Mouse (Mus musculus): ENCODE measurements at regions not wholly inside any gene's neighbourhood (a gene's known extent, or its start where the extent isn't known, plus 50 kb on each side); places are given as distances from the start of the nearest gene placed in this dataset.
"Not testable (repeated sequence)": the region's sequence is repeated elsewhere in the genome, so short reads cannot be mapped to it uniquely, and the experiment has no call there.

GRCm38 (mm10) chr5:148706323-148707120 is 153.9 kb upstream of the Ubl3 start:
- DNase-seq (ENCODE audit: low read depth, low spot score), result no peak

DNA sequence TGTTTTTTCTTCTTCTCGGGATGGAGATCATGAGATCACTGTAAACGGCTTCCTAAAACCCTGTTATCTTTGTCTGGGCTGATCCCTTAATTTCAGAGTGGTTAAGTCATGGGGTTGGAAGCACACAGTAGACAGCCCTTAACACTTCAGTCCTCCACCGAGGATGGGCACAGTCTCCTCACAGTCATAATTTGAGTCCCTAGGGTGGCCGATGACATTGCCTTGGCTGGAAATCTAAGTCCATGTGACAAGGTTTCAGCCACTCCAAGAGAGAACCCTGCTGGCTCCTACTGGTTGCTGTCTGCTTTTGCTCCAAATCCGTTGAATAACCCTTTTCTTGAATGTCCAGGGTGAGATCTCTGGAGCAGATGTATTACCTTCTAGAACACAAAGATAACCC is 152.2 kb upstream of the Ubl3 start:
- DNase-seq (ENCODE audit: low read depth, low spot score), result no peak

GRCm38 (mm10) chr5:148701859-148702258 is 149.3 kb upstream of the Ubl3 start:
- DNase-seq (ENCODE audit: low read depth, low spot score), result no peak

GRCm38 (mm10) chr5:148701001-148701400 is 148.4 kb upstream of the Ubl3 start:
- no peak for DNase-seq (ENCODE audit: low read depth, low spot score)

GRCm38 (mm10) chr5:148700240-148700639 is 147.7 kb upstream of the Ubl3 start:
- DNase-seq (ENCODE audit: low read depth, low spot score), result no peak

GRCm38 (mm10) chr5:148697631-148698368 is 145.2 kb upstream of the Ubl3 start:
- DNase-seq (ENCODE audit: low read depth, low spot score), result no peak

GRCm38 (mm10) chr5:148694352-148694751 is 141.8 kb upstream of the Ubl3 start:
- no peak for DNase-seq (ENCODE audit: low read depth, low spot score)

GRCm38 (mm10) chr5:148691486-148691885 is 138.9 kb upstream of the Ubl3 start:
- DNase-seq (ENCODE audit: low read depth, low spot score), result no peak

GRCm38 (mm10) chr5:148690823-148691197 is 138.2 kb upstream of the Ubl3 start:
- DNase-seq (ENCODE audit: low read depth, low spot score), result peak; percentile 26

DNA sequence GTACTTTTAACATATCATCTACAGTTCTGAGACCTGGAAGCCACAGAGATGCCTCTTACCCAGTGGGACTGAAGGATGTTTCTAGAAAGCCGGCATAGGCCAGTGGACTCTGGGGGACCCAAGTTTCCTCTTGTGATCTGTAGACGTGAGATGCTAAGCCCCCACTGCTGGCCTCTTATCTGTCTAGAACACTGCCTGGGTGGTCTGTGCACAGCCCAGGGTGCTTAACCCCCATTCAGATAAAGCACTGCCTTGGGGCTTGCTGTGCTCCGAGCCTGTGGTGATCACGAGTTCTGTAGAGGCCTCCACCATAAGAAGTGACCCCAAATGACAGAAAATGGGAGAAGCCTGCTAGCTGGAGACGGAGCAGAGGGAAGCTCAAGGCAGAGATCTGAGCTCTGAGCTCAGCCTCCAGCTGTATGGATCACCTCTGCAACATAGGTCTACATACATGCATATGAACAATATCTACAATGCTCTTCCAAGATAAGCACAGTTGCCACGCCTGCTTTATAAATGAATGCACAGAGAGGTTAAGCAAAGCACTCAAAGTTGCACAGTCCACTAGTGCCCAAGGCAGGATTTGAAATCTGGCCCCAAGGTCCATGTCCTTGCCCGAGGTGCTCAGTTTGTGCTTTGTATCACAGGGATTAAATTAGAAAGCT is 137.7 kb upstream of the Ubl3 start:
- DNase-seq (ENCODE audit: low read depth, low spot score), result no peak

DNA sequence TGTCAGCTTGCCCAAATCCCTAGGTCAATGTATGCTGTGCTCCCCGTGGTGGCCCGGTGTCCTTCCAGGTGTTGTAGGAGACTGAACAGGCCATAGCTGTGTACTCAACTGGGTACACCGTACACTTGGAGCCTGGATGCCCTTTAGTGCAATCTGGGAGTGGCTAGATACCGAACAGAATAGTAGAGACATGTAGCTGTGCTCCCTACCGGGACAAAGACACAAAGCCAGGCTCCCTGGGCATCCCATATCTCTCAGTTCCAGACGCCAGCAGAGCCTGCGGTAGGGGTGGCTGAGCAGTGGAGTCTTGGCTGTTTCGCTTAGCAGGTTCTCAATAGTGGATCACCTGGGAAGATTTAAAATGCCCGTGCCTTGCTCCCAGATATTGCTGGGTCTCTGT is 136.7 kb upstream of the Ubl3 start:
- DNase-seq (ENCODE audit: low read depth, low spot score), result no peak

DNA sequence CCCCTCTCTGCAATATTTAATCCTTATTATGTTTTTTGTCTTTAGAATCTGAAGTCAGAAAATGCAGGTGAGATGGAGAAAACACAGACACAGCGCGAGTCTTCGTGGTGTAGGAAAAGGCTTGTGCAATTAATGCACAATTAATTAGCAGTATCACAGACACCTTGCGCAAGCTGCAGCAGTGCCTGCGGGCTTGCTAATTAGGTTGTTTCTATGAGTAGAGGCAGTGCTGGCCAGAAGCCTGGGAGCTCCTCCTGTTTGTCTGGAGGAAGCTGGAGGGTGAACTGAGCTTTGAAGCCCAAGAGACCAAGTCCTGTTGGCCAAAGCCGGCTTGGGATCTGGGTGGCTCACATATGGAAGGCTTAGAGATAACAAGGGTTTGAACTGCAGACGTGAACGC is 135.9 kb upstream of the Ubl3 start:
- peak; percentile 27 for DNase-seq (ENCODE audit: low read depth, low spot score)

DNA sequence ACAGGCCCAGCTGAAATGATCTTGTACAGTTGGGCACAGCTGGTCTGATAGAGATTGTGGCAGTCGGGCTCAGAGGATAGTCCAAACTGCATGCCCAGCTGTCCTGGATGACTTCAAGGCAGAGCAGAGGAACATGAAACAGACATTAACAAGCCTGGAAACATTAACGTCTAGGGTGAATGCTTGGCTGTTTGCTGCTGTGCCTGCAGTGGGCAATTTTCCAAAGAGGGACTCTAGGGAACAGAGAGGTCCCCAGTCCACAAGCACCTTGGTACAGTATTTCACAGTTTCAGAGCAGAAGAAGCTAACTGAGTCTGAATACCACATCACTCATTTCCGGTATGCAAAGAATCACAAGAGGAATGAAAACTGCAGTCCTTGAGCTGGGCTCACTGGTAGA is 135.2 kb upstream of the Ubl3 start:
- no peak for DNase-seq (ENCODE audit: low read depth, low spot score)

DNA sequence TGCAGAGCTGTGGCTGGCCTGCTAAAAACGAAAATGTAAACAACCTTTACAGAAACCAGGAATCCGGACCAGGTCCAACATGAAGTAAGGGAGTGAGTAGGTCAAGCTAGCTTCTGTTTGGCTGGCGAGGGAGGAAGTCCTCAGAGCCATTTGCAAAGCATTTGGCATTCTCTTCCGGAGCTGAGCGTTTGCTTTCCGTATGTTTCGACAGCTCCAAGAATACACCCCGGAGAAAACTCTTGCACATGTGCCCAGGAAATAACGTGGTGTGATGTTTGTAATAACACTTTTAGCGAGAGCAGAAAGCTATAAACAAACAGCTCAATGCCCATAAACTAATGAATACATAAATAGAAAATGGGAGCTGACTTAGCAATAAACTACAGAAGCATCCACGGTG is 131.6 kb upstream of the Ubl3 start:
- no peak for DNase-seq (ENCODE audit: low read depth, low spot score)

DNA sequence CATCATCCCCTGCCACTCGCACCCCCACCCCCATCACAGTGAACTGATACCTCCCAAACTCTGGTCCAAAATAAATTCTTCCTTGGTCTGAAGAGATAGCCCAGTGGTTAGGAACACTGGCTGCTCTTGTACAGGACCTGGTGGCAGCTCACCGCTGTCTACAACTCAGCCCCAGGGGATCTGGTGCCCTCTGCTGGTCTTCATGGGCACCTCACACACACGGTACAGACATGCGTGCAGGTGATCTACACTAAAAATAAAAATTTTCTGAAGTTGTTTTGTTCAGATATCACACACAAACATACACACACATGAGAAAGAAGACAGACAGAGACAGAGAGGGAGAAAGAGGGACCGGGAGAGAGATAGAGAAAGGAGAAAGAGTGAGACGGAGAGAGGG is 130.0 kb upstream of the Ubl3 start:
- DNase-seq (ENCODE audit: low read depth, low spot score), result no peak

GRCm38 (mm10) chr5:148680341-148680740 is 127.8 kb upstream of the Ubl3 start:
- DNase-seq (ENCODE audit: low read depth, low spot score), result no peak

GRCm38 (mm10) chr5:148679586-148679985 is 127.0 kb upstream of the Ubl3 start:
- DNase-seq (ENCODE audit: low read depth, low spot score), result no peak

- DNase-seq (ENCODE audit: low read depth, low spot score), result not testable (repeated sequence)
Observed at GRCm38 (mm10) chr5:148678285-148678937, 125.8 kb upstream of the Ubl3 start.

DNA sequence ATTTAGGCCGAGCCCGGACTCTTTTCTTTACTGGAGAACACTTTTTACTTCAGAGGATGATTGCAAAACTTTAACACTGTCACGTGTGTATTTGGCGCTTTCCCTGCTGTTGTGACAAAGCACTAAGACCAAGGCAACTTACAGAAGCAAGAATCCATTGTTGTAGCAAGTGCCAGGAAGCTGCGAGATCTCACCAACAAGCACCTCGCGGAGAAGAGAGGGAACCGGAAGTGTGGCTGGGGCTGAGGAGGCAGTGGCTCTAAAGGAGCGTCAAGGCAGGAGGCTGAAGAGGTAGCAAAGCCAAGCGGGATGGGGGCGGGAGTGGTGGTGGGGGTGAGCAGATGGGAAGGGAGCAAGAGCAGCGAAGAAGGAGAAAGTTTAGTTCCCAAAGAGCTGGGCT is 121.7 kb upstream of the Ubl3 start:
- peak; percentile 10 for DNase-seq (ENCODE audit: low read depth, low spot score)

GRCm38 (mm10) chr5:148662281-148662741 is 109.7 kb upstream of the Ubl3 start:
- DNase-seq (ENCODE audit: low read depth, low spot score), result peak; percentile 63

GRCm38 (mm10) chr5:148661120-148661519 is 108.5 kb upstream of the Ubl3 start:
- no peak for DNase-seq (ENCODE audit: low read depth, low spot score)

Data from brain, adult 2 months (tissue).